Mouse (Mus musculus) erythroid progenitor cell, adult 5-6 weeks (primary cell): ENCODE measurements around the gene Luc7l. TPM values are rescaled to one million over a fixed set of nuclear protein-coding genes. Genes with fewer than 3 reads are reported as not detected.

ENCODE experiments used
- total RNA-seq, 2 experiments: library from RNA; stranded (forward) in 1 of 2; stranded (reverse) in 1 of 2; fragments of 150-400 nt in 1 of 2; fragments of 186-747, 209-891 nt in 1 of 2; gene quantifications; 2 replicates each; pipeline versions ENCODE4 v1.2.3 to v1.2.4; 2015 to 2017; ENCODE audit warnings: low replicate concordance in 2 of 2

The Luc7l gene
- total RNA-seq, 2 experiments from 2014 or later = 16.3 to 45.1 TPM

Other genes starting within 250 kb of the Luc7l start
- gene Rab11fip3, start 183.3 kb upstream of the Luc7l start, total RNA-seq (2015; ENCODE audit: low replicate concordance) = not detected in 2 replicates
- gene Rab11fip3, start 183.3 kb upstream of the Luc7l start, total RNA-seq (2017; ENCODE audit: low replicate concordance) = 0.26 TPM in 1 of 2 replicates, not detected in the other
- gene Decr2, start 162.6 kb upstream of the Luc7l start, total RNA-seq (2015; ENCODE audit: low replicate concordance) = 1.8 TPM in 1 of 2 replicates, not detected in the other
- 1.4 TPM in 1 of 2 replicates, not detected in the other for gene Decr2, start 162.6 kb upstream of the Luc7l start, total RNA-seq (2017; ENCODE audit: low replicate concordance)
- 3.6 and 5.9 TPM in 2 replicates for gene Nme4, start 157.3 kb upstream of the Luc7l start, total RNA-seq (2015; ENCODE audit: low replicate concordance)
- gene Nme4, start 157.3 kb upstream of the Luc7l start, total RNA-seq (2017; ENCODE audit: low replicate concordance) = 3.4 TPM in 1 of 2 replicates, not detected in the other
- gene Tmem8, start 139.6 kb upstream of the Luc7l start, total RNA-seq (2015; ENCODE audit: low replicate concordance) = 13.0 and 13.8 TPM in 2 replicates
- 6.7 and 8.9 TPM in 2 replicates for gene Tmem8, start 139.6 kb upstream of the Luc7l start, total RNA-seq (2017; ENCODE audit: low replicate concordance)
- gene Mrpl28, start 129.4 kb upstream of the Luc7l start, total RNA-seq (2015; ENCODE audit: low replicate concordance) = 32.3 and 39.3 TPM in 2 replicates
- 27.6 and 30.9 TPM in 2 replicates for gene Mrpl28, start 129.4 kb upstream of the Luc7l start, total RNA-seq (2017; ENCODE audit: low replicate concordance)
- gene Axin1, start 114.2 kb upstream of the Luc7l start, total RNA-seq (2015; ENCODE audit: low replicate concordance) = 12.2 and 35.3 TPM in 2 replicates
- 44.4 and 84.3 TPM in 2 replicates for gene Axin1, start 114.2 kb upstream of the Luc7l start, total RNA-seq (2017; ENCODE audit: low replicate concordance)
- gene Pdia2, start 53.8 kb upstream of the Luc7l start, total RNA-seq (2015; ENCODE audit: low replicate concordance) = 4.7 and 13.4 TPM in 2 replicates
- 4.1 and 24.4 TPM in 2 replicates for gene Pdia2, start 53.8 kb upstream of the Luc7l start, total RNA-seq (2017; ENCODE audit: low replicate concordance)
- not detected in 2 replicates for gene Rgs11, start 49.9 kb upstream of the Luc7l start, total RNA-seq (2015; ENCODE audit: low replicate concordance)
- gene Rgs11, start 49.9 kb upstream of the Luc7l start, total RNA-seq (2017; ENCODE audit: low replicate concordance) = not detected in 2 replicates
- gene Arhgdig, start 45.1 kb upstream of the Luc7l start, total RNA-seq (2015; ENCODE audit: low replicate concordance) = 3.2 TPM in 1 of 2 replicates, not detected in the other
- not detected in 2 replicates for gene Arhgdig, start 45.1 kb upstream of the Luc7l start, total RNA-seq (2017; ENCODE audit: low replicate concordance)
- 0.72 and 3.8 TPM in 2 replicates for gene Fam234a, start 8.7 kb upstream of the Luc7l start, total RNA-seq (2015; ENCODE audit: low replicate concordance)
- 1.8 and 6.0 TPM in 2 replicates for gene Fam234a, start 8.7 kb upstream of the Luc7l start, total RNA-seq (2017; ENCODE audit: low replicate concordance)
- gene Neurl1b, start 161.9 kb downstream of the Luc7l start, total RNA-seq (2015; ENCODE audit: low replicate concordance) = 0.72 and 2.5 TPM in 2 replicates
- gene Neurl1b, start 161.9 kb downstream of the Luc7l start, total RNA-seq (2017; ENCODE audit: low replicate concordance) = 1.5 and 2.4 TPM in 2 replicates